Mouse (Mus musculus): ENCODE measurements at regions not wholly inside any gene's neighbourhood (a gene's known extent, or its start where the extent isn't known, plus 50 kb on each side); places are given as distances from the start of the nearest gene placed in this dataset.

DNA sequence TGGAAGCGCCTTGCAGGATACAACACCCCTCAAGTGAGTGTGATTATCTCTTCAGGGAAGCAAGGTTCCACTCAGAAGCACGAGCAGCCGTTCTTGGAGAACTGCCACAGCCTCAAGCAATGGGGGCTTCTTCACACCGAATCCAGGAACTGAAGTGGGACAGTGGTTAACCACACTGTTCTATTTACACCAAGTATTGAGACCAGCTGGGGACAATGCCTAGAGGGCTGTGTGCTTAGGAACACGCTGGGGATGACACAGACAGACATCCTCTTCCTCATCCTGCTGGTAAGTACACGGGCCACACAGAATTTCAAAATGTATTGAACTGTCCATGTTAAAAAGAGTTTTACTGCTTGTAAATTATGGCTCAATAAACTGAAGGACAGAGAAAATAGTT, 177.0 kb upstream of the Azi2 start:
- TF ChIP-seq EP300 (optimal IDR thresholded peaks at IDR 0.05) (no peak), CTCF (IDR thresholded peaks at IDR 0.05; ENCODE audit: low read depth) (no peak)

Measured in stomach, postnatal 0 days (tissue).